8 mouse cellular contexts compared by ENCODE assay signal in genomic region chr5:33144025-33144424, GRCm38 (mm10). TPM values are rescaled to one million over a fixed set of nuclear protein-coding genes. Genes with fewer than 3 reads are reported as not detected.
DNase-seq lines count a peak whose midpoint lies in the region; ATAC-seq lines count a peak whose summit lies in the region.

No protein-coding gene starts in this region.

- H3K9ac ChIP-seq in kidney, embryonic 15.5 days = no peak overlapping the region

- H3K9me3 ChIP-seq in kidney, embryonic 15.5 days (replicated peaks) = no peaks in the 10 kb centered on the region

- no peak for ATAC-seq in kidney, embryonic 15.5 days (replicated peaks; ENCODE audit: low FRiP score)
- peak; percentile 40 for ATAC-seq in activated CD4-positive, CD25-positive, alpha-beta regulatory T cell, adult 4 months
- peak; percentile 69 to 71; a peak in 3 of 4 replicates for ATAC-seq in hematopoietic stem cell, adult 5-6 weeks (replicated peaks in 1 of 2; ENCODE audit: insufficient read depth in 1 of 2, low FRiP score in 2 of 2, low TSS enrichment in 1 of 2, low read depth in 1 of 2, poor library complexity in 2 of 2, severe bottlenecking in 2 of 2)

- H3K4me2 ChIP-seq in kidney, embryonic 15.5 days = no peak overlapping the region

- H3K4me3 ChIP-seq in kidney, embryonic 15.5 days (replicated peaks) = no peak overlapping the region

- WGBS in kidney, embryonic 15.5 days = 46% methylated on average over 5 of the region's 5 CpGs

- 0 out of 2 replicates have a peak, but pooled peaks cover 7% of the 10 kb centered on the region for H3K27me3 ChIP-seq in kidney, embryonic 15.5 days

- no peak overlapping the region for H3K27ac ChIP-seq in kidney, embryonic 15.5 days

- H3K4me1 ChIP-seq in kidney, embryonic 15.5 days = peaks cover 7% of the 10 kb centered on the region; the same call in 1 of the 2 replicates

- peak; percentile 22 for DNase-seq in kidney, adult 11 months
- peak; percentile 73 for DNase-seq in CD4-positive, CD25-positive, alpha-beta regulatory T cell, adult 2 months (ENCODE audit: low read depth, low spot score)
- peak; percentile 51 for DNase-seq in retina, embryonic 14.5 days (ENCODE audit: low spot score)
- DNase-seq in right cerebral cortex, postnatal 4 days = no peak
- no peak for DNase-seq in cerebellum, postnatal 36 days

- H3K36me3 ChIP-seq in kidney, embryonic 15.5 days = no peaks in the 10 kb centered on the region

RNA-seq across cellular contexts. Expression of gene Slc5a1, which starts 40.0 kb away (rescaled TPM):
- polyA plus RNA-seq in kidney, embryonic 15.5 days (2015; fragmentation: Nextera tagmentation; extraction: Ambion mirVana) = 11.2 and 11.3 TPM in 2 replicates
- not detected for polyA plus RNA-seq in activated CD4-positive, CD25-positive, alpha-beta regulatory T cell, adult 4 months (2017; shearing (Covaris generic))
- not detected in 2 replicates for total RNA-seq in hematopoietic stem cell, adult 5-6 weeks (2017)

Comparison
In these comparisons a context has a peak if more than half of its experiments do, and no peak if none do; other contexts are left out.
1. DNase-seq: peak in kidney, adult 11 months (single experiment), CD4-positive, CD25-positive, alpha-beta regulatory T cell, adult 2 months (single experiment) and retina, embryonic 14.5 days (single experiment); none in right cerebral cortex, postnatal 4 days (single experiment) and cerebellum, postnatal 36 days (0 of 2).
2. RNA of gene Slc5a1, which starts 40.0 kb away (polyA plus RNA-seq): 11.2 to 11.3 TPM in kidney, embryonic 15.5 days; not detected in activated CD4-positive, CD25-positive, alpha-beta regulatory T cell, adult 4 months; every median in the first group is over 10 times any median in the second.